Mouse (Mus musculus) liver, embryonic 14.5 days (tissue): ENCODE measurements around the gene Rbm14. TPM values are rescaled to one million over a fixed set of nuclear protein-coding genes. Genes with fewer than 3 reads are reported as not detected.
A peak's percentile ranks its signal among the peaks of the same experiment; 100 is the strongest.
"Not testable (repeated sequence)": the region's sequence is repeated elsewhere in the genome, so short reads cannot be mapped to it uniquely, and the experiment has no call there.

Source experiments
- ATAC-seq: fragments of 200-750 bp; cut with Nextera tagmentation; 2 replicates; pipeline ENCODE4 v1.8.0; 2017; ENCODE audit warnings: moderate number of reproducible peaks, mild to moderate bottlenecking, moderate library complexity; ENCODE audit not compliant: insufficient read depth
- DNase-seq, 3 experiments: peaks; one replicate each; pipeline ENCODE4 v3.0.0-alpha.2; 2012 to 2013; ENCODE audit warnings: low read depth in 3 of 3, low spot score in 3 of 3
- H3K27ac ChIP-seq: fragments of 300-500 bp; sonication (generic); 2 replicates; pipeline ENCODE4 v1.5.1; 2014; ENCODE audit warnings: moderate library complexity, mild to moderate bottlenecking, control low read depth, inconsistent platforms
- H3K27me3 ChIP-seq: fragments of 300-500 bp; sonication (generic); 2 replicates; pipeline ENCODE4 v1.6.1; 2014; ENCODE audit warnings: mild to moderate bottlenecking, low read length, moderate library complexity; ENCODE audit not compliant: control insufficient read depth, insufficient read depth
- H3K36me3 ChIP-seq: fragments of 300-500 bp; sonication (generic); replicated peaks from 2 replicates; pipeline ENCODE4 v1.6.1; 2014; ENCODE audit warnings: low read depth; ENCODE audit not compliant: control insufficient read depth, insufficient read depth
- H3K4me1 ChIP-seq, 2 experiments: fragments of 200-500 bp in 1 of 2; fragments of 300-500 bp in 1 of 2; sonication (generic) in 1 of 2; replicated peaks; 2 replicates each; pipeline ENCODE4 v1.6.1; 2012 to 2014; ENCODE audit warnings: antibody characterized with exemption in 1 of 2, inconsistent platforms in 1 of 2, low read length in 1 of 2; ENCODE audit not compliant: control insufficient read depth in 2 of 2, insufficient read depth in 2 of 2
- H3K4me2 ChIP-seq: fragments of 300-500 bp; sonication (generic); 2 replicates; pipeline ENCODE4 v1.6.1; 2014; ENCODE audit warnings: low read depth, mild to moderate bottlenecking, control low read depth, moderate library complexity
- H3K4me3 ChIP-seq, 2 experiments: fragments of 200-500 bp in 1 of 2; fragments of 300-500 bp in 1 of 2; sonication (generic) in 1 of 2; 2 replicates each; pipeline ENCODE4 v1.5.1; 2012 to 2014; ENCODE audit warnings: low read depth in 2 of 2, low read length in 2 of 2, mild to moderate bottlenecking in 2 of 2, control low read depth in 1 of 2, inconsistent platforms in 1 of 2, moderate library complexity in 1 of 2; ENCODE audit not compliant: insufficient read depth in 1 of 2
- H3K9ac ChIP-seq: fragments of 300-500 bp; sonication (generic); replicated peaks from 2 replicates; pipeline ENCODE4 v1.6.1; 2014; ENCODE audit warnings: mild to moderate bottlenecking, control low read depth, moderate library complexity
- H3K9me3 ChIP-seq: fragments of 300-500 bp; sonication (generic); 2 replicates; pipeline ENCODE4 v1.6.1; 2016; ENCODE audit warnings: low read length, mixed read lengths; ENCODE audit not compliant: control insufficient read depth
- CTCF ChIP-seq: IDR thresholded peaks from 2 replicates; pipeline ENCODE4 v1.5.1; 2016; ENCODE audit warnings: antibody characterized with exemption, low read depth, control low read depth
- EP300 ChIP-seq: IDR thresholded peaks from 2 replicates; pipeline ENCODE4 v1.6.1; 2016; ENCODE audit warnings: antibody characterized with exemption, low read depth
- WGBS: fragments of 180-500 bp; shearing (Covaris S2); extraction: QIAGEN DNeasy Blood & Tissue Kit; methylation state at CpG from one replicate; pipeline ENCODE4 v1.1.7; 2014; ENCODE audit not compliant: insufficient replicate concordance; 5-methylcytosine and 5-hydroxymethylcytosine counted together
- polyA plus RNA-seq, 2 experiments: library from polyadenylated mRNA; depleted of rRNA in 1 of 2; stranded (reverse) in 1 of 2; unstranded in 1 of 2; fragments of >200 nt; fragmentation: Nextera tagmentation in 1 of 2; extraction: Ambion mirVana in 1 of 2; gene quantifications; 2 replicates each; pipeline versions ENCODE4 v1.2.1 to v1.2.3; 2012 to 2014

Rbm14 gene
- polyA plus RNA-seq, 2 experiments: 23.9 to 30.3 TPM

DNA sequence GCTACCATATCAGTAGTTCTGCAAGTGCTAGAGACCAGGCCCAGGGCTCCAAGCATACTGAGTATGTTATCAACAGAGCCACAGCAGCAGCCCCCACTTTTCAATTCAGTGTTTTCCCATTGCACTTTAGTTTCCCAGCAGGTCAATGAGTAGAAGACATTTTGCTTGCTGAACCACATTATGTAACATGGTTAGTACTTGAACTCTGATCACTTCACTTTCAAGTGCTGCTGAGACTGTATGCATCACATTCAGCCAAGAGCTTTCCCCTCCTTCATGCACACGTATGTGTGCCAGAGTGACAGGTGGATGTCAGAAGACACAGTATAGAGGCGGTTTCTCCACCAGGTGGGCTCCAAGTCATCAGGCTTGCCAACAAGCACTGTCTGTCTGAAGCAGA lies 28.5 kb downstream of the Rbm14 start:
- no peak overlapping the region for H3K27ac ChIP-seq
- WGBS: 84% methylated on average over 2 of the region's 2 CpGs
- no peaks in the 10 kb centered on the region for H3K9me3 ChIP-seq
- H3K36me3 ChIP-seq: peaks cover 79% of the 10 kb centered on the region
- no peak overlapping the region for H3K9ac ChIP-seq
- DNase-seq (no peak), ATAC-seq (no peak)
- no peaks in the 10 kb centered on the region; a peak in 1 of 4 replicates for H3K4me1 ChIP-seq
- H3K4me2 ChIP-seq: no peak overlapping the region
- no peaks in the 10 kb centered on the region for H3K27me3 ChIP-seq
- no peak for TF ChIP-seq EP300
- no peak for TF ChIP-seq CTCF
- no peak overlapping the region for H3K4me3 ChIP-seq

DNA sequence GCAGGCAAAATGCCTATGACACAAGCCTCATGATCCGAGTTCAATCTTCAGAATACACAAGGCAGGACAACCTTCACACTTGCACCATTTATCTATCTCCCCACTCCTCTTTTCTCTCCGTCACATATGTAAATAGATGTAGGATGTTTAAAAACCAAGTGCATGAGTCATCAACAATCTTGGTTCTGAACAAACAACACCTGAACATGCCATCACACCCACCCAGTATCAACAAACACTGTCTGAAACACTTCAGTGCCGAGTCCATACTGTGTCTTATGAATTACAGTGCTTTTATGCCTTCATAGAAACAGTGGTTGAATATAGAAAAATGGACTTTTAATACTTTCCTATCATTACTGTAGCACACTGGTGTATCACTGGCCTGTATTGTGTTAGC lies 38.6 kb downstream of the Rbm14 start:
- ATAC-seq (no peak), DNase-seq (no peak)
- H3K27me3 ChIP-seq: no peaks in the 10 kb centered on the region
- H3K4me2 ChIP-seq: no peak overlapping the region
- H3K9ac ChIP-seq: no peak overlapping the region
- no peak overlapping the region for H3K27ac ChIP-seq
- no peaks in the 10 kb centered on the region for H3K9me3 ChIP-seq
- H3K4me3 ChIP-seq: no peak overlapping the region
- TF ChIP-seq CTCF (no peak), EP300 (no peak)
- WGBS: 76% methylated on average over 3 of the region's 3 CpGs
- peaks cover 72% of the 10 kb centered on the region for H3K36me3 ChIP-seq
- H3K4me1 ChIP-seq: no peaks in the 10 kb centered on the region

DNA sequence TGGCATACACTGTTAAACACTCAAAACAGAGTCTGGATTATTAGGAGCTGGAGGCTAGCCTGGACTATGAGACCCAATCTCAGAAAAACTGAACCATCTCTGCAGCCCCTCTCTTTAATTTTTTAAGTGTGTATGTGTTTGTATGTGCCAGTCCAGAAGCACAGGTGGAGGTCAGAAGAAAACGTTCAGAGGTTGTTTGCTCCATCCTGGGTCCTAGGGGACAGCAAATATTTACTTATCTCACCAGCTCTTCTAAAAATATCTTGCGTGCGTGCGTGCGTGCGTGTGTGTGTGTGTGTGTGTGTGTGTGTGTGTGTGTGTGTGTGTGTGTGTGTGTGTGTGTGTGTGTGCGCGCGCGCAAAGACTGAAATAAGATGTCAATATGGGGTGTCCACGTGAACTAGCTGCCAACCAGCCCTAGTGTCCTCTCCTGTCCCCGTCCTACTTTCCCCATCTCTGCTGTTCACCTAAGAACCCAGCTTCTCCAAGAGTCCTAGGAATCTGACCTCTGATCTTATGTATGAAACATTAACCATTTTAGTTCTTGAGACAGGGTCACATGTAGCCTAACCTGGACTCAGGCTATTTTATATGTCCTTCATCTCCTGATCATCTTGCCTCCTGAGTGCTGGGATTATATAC lies 43.8 kb downstream of the Rbm14 start:
- no peak overlapping the region for H3K27ac ChIP-seq
- no peak overlapping the region for H3K4me3 ChIP-seq
- H3K9ac ChIP-seq: no peak overlapping the region
- ATAC-seq (0 out of 2 replicates have a peak, but pooled peaks have one; percentile 15), DNase-seq (no peak)
- no peaks in the 10 kb centered on the region for H3K4me1 ChIP-seq
- H3K4me2 ChIP-seq: no peak overlapping the region
- H3K36me3 ChIP-seq: peaks cover 63% of the 10 kb centered on the region
- TF ChIP-seq EP300 (no peak), CTCF (no peak)
- no peaks in the 10 kb centered on the region for H3K9me3 ChIP-seq
- 69% methylated on average over 12 of the region's 12 CpGs for WGBS
- H3K27me3 ChIP-seq: no peaks in the 10 kb centered on the region

- no peak overlapping the region; the same call in 1 of the 2 replicates for H3K9ac ChIP-seq
- no peaks in the 10 kb centered on the region for H3K9me3 ChIP-seq
- no peak overlapping the region for H3K4me2 ChIP-seq
- H3K36me3 ChIP-seq: peaks cover 48% of the 10 kb centered on the region
- 69% methylated on average over 1 of the region's 1 CpGs for WGBS
- TF ChIP-seq EP300: no peak
- TF ChIP-seq CTCF: peak; percentile 40
- no peak overlapping the region for H3K27ac ChIP-seq
- H3K4me1 ChIP-seq: peaks cover 0 to under 1% of the 10 kb centered on the region in 2 experiments; a peak in 1 of 4 replicates
- H3K27me3 ChIP-seq: no peaks in the 10 kb centered on the region
- H3K4me3 ChIP-seq: no peak overlapping the region
- ATAC-seq: peak; percentile 26; the same call in 1 of the 2 replicates
- no peak for DNase-seq
These were observed 48.6 kb downstream of the Rbm14 start for GRCm38 (mm10) chr19:4762876-4763275.

GRCm38 (mm10) chr19:4760544-4760943 lies 50.9 kb downstream of the Rbm14 start:
- not testable (repeated sequence) for H3K9me3 ChIP-seq, H3K27ac ChIP-seq, H3K9ac ChIP-seq, H3K4me3 ChIP-seq, H3K4me1 ChIP-seq, DNase-seq, H3K4me2 ChIP-seq, H3K27me3 ChIP-seq, ATAC-seq
- peaks cover 37% of the 10 kb centered on the region for H3K36me3 ChIP-seq
- 79% methylated on average over 8 of the region's 8 CpGs for WGBS
